Mouse (Mus musculus): Measurements from ENCODE around the gene Gpr152.
A peak's percentile ranks its signal among the peaks of the same experiment; 100 is the strongest.

The Gpr152 gene

DNA sequence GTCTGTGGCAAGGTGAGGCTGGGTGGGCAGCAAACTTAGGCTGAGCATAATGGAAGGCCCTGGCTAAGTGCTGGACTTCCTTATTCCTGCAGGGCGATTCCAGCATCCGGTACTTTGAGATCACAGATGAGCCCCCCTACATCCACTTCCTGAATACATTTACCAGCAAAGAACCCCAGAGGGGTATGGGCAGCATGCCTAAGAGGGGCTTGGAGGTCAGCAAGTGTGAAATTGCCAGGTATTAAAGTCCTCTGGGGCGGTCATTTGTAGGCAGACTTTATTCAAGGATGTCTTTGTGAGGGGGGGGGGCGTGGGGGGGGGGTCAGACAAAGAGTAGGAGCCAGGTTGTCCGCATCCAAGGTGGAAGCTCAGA, 11.9 kb downstream of the Gpr152 start:
- DNase-seq: no peak

DNA sequence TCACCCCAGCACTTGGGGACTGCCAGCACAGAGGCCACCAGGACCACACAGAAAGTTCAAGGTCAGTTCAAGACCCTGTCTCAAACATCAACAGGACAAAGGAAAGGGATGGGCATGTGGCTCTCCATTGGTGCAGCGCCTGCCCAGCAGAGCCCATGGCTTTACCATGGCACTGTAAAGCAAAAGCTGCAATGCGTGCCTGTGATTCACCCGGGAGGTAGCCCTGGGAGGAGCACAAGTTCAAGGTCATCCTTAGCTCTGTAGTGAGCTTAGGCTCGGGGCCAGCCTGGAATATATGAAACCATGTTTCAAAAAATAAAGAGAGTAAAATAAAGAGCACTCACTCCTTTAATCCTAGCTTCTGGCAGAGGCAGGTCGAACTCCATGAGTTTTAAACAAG, 12.3 kb downstream of the Gpr152 start:
- DNase-seq: no peak

- DNase-seq: no peak
Measured at GRCm38 (mm10) chr19:4152445-4153231, 13.1 kb downstream of the Gpr152 start.

DNA sequence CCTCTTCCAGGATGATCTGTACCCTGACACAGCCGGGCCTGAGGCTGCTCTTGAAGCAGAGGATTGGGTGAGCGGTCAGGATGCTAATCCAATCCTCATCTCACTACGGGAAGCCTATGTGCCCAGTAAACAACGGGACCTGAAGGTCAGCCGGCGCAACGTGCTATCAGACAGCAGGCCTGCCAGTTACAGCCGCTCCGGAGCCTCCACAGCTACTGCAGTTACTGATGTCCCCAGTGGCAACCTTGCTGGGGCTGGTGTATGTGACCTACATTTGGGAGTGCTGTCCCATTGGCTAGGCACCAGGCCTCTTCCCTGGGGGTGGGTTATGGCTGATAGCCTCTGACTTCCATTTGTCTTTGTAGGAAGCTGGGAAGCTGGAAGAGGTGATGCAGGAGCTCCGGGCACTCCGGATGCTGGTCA, 13.7 kb downstream of the Gpr152 start, which contains the start of gene Ptprcap:
Gene Ptprcap (plus strand): TSS at position 373 of the 423 bp plus-strand sequence.
- no peak for DNase-seq

GRCm38 (mm10) chr19:4154437-4155222, 15.0 kb downstream of the Gpr152 start:
- no peak for DNase-seq

GRCm38 (mm10) chr19:4155223-4156072, 15.9 kb downstream of the Gpr152 start:
- no peak for DNase-seq

DNA sequence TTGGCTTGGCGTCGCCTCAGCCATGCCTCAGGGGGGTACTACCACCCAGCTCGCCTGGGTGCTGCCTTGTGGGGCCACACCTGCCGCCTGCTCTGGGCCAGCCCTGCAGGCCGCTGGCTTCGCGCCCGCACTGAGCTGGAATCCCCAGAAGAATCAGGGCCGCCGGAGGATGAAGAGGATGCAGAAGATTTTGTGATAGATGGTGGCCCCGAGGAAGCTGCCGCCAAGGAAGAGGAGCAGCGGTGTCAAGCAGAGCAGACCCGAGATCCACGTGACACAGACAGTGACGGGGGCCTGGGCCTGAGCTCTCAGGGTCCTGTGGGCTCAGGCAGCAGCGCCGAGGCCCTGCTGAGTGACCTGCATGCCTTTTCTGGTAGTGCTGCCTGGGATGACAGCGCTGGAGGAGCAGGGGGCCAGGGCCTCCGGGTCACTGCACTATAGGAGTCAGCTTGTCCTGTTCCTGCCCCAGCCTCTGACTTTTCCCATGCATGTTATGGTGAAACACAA, 16.5 kb downstream of the Gpr152 start:
- DNase-seq: no peak

GRCm38 (mm10) chr19:4156771-4157170, 17.2 kb downstream of the Gpr152 start:
- no peak for DNase-seq

- no peak for DNase-seq
Measured at GRCm38 (mm10) chr19:4159049-4159448, 19.5 kb downstream of the Gpr152 start.

DNA sequence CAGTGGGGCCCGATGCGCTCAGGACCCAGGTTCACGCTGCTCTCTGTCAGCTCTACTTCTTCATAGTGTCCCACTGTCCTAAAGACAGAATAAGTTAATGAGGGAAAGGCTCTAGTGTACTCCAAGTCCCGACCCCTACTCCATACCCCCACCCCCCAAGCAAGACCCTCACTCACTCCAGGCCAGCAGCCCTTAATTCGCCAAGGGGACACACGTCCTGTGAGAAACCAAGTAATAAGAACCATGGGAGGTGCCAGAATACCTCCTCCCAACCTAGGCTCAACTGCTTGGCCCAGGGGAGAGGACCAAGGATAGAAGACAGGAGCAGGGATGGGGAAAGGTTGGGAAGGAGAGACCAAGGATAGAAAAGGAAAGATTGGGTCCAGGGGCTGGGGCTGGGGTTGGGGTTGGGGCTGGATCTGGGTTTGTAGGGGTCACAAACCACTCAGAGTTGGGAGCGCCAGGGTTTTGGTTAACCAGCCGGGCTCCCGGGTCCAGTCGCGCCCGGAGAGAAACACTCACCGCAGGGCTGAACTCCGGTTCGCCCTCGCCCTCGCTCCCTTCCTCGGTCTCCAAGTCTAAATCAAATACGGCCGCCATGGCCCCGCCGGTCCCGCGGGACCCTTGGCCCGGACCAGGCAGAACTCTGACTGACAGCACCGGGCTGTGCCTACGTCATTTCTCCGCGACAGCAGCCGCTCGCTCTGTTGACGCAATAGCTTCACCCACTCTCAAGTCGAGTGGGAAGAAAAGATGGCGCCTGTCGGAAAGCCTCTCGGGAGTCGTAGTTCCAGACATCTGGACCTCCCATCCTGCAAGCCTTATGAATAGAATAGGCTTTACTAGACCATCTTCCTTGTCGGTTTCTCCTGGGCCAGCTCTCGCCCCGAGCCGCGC, 23.3 kb downstream of the Gpr152 start, which contains the start of gene Rps6kb2:
Gene Rps6kb2 (minus strand): TSS at position 709 of the 897 bp plus-strand sequence.
- peak; percentile 99 for DNase-seq

DNA sequence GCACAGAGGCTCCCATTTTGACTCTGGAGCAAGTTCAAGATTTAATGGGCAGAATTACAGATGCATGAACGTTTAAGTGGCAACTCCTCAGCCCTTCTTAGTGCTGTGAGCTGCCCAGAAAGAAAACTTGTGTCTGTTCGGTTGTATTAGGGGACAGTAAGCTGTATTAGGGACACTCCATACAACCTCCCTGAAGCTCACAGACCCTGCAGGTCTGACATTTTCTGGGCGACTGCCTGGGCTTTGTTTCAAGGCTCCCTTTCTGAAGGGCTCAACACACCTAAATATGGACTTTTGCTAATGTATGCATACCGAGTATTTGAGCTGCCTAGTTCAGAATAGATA, 23.9 kb downstream of the Gpr152 start:
- no peak for DNase-seq

- DNase-seq: no peak
Measured at GRCm38 (mm10) chr19:4164100-4164499, 24.5 kb downstream of the Gpr152 start.

- DNase-seq: no peak
Measured at GRCm38 (mm10) chr19:4164721-4165120, 25.1 kb downstream of the Gpr152 start.

GRCm38 (mm10) chr19:4166678-4167476, 27.3 kb downstream of the Gpr152 start:
- DNase-seq: no peak

GRCm38 (mm10) chr19:4169378-4169784, 29.8 kb downstream of the Gpr152 start:
- peak; percentile 100 for DNase-seq

- DNase-seq: no peak
Measured at GRCm38 (mm10) chr19:4169810-4170209, 30.2 kb downstream of the Gpr152 start.

DNA sequence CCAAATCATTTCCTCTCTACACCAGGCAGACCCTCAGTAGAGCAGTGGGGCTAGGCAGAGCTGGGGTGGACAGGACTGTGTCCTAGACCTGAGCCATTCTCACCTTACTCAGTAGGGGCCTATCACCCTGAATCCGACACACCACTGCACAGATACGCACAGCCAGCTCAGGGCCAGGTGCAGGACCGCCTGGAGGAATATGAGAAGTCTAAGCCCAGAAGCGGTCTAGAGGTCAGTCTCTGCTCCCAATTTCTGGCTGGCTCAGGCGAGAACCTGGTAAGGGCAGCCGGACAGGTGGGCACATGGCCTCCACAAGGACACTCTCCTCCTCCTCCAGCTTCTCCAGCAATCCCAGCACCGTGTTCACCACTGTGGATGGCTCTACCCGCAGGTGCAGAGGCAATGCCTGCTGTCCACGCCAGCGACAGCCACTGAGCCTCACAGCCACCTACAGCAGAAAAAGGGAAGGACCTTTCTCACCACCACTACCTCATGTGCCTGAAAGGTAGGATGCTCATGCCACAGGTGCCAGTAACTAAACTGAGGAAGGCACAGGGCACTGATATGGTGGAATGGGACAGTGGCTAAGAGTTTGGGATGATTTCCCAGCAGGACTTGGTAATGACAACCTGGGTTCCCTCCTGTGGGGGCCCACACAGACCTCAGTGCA, 31.3 kb downstream of the Gpr152 start:
- no peak for DNase-seq

GRCm38 (mm10) chr19:4171393-4172290, 32.1 kb downstream of the Gpr152 start:
- DNase-seq: peak; percentile 17

GRCm38 (mm10) chr19:4172925-4173324, 33.3 kb downstream of the Gpr152 start:
- DNase-seq: peak; percentile 15
